Mouse (Mus musculus): ENCODE data around the gene Wfdc3.

Gene Wfdc3

GRCm38 (mm10) chr2:164745843-164746479 lies at the start of gene Wfdc3, which contains the start of gene Dnttip1:
TSS of gene Wfdc3 (minus strand) at chr2:164745931.
TSS of gene Dnttip1 (plus strand) at chr2:164745983.
- DNase-seq = peak; percentile 84

DNA sequence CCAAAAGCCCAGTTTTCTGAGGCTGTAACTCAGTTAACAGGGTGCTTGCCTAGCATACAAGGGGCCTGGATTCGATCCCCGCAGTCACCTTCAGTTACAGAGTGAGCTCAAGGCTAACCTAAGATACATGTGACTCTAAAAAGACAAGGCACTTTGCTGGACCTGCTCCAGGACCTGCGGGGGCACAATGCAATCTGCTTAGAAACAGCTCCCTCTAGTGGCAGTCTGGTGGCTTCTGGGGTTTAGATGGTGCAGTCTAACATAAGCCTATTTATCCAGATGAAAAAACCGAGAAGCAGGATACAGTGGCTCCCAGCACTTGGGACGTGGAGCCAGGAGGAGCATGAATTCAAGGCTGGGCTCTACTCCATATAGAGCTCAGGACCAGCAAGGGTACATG lies 48.6 kb upstream of the Wfdc3 start:
- DNase-seq = peak; percentile 91

DNA sequence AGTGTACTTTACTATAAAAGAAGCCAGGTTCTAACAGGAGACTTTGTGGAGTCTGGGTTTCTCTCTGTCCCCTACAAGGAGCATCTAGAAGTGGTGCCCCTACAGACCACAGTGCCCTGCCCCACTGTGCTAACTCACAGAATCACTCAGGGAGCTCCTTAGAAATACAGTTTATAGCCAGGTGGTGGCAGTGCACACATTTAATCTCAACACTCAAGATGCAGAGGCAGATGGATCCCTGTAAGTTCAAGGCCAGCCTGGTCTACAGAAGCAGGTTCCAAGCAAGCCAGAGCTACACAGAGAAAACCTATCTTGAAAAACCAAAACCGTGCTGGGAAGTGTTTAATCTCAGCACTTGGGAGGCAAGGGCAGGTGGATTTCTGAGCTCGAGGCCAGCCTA lies 48.0 kb upstream of the Wfdc3 start:
- DNase-seq = no peak

GRCm38 (mm10) chr2:164793236-164793635 lies 47.5 kb upstream of the Wfdc3 start:
- peak; percentile 88 for DNase-seq

DNA sequence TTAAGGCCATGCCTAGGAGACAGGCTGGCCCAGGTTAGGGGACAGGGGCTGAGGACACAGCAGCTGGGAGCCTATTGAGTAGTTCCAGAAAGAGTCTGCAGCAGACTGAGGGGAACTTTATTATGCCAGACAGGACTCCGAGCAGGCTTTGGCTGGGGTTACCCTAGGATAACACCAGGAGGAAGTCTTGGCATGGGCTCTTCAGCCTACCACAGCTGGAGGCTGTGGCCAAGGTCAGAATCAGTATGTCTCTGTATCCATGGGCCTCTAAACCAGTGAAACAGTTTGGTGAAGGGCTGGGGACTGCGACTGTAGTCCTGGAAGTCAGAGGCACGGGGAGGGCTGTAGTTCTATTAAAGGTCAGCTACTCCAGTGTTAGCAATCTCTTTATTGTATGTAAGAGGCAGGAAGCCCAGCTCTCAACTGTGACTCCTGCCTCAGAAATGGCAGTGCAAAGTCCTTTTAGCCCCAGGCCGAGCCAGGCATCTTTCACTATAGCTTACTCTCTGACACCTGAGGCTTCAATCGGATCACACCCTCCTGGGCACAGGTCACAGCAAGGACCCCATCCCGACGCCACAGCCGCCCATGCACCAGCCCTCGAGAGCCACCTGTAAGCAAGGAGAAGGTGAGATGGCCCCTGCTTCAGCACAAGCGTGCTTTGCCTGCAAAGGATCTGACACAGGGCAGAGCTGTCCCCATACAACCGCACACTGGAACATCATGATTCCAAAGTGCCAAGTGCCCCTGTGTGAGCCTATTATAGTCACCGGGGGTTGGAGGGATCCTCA lies 46.9 kb upstream of the Wfdc3 start:
- DNase-seq = no peak

DNA sequence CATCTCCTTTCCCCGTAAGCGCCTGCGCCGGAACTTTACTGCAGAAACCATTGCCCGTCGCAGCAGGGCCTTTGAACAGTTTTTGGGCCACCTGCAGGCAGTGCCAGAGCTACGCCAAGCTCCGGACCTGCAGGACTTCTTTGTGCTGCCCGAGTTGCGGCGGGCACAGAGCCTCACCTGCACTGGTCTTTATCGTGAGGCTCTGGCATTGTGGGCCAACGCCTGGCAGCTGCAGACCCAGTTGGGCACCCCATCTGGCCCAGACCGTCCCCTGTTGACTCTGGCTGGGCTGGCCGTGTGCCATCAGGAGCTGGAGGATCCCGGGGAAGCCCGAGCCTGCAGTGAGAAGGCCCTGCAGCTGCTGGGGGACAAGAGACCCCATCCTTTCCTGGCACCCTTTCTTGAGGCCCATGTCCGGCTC lies 46.1 kb upstream of the Wfdc3 start:
- DNase-seq = peak; percentile 63

DNA sequence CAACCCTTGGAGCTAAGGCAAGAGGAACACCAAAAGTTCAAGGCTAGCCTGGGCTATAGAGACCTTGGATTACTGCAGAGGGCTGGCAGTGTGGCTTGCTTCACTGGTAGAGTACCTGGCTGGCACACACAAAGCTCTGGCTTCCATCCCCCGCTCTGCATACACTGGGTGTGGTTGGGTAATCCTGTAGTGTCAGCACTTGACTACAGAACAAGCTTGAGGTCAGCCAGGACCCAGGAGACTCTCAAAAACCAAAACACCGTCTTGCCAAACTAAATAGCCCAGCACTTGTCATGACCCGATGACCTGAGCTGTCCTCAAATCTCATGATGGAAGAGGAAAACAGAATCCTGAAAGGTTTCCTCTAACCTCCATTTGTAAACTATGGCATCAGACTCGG lies 44.7 kb upstream of the Wfdc3 start:
- DNase-seq = no peak

DNA sequence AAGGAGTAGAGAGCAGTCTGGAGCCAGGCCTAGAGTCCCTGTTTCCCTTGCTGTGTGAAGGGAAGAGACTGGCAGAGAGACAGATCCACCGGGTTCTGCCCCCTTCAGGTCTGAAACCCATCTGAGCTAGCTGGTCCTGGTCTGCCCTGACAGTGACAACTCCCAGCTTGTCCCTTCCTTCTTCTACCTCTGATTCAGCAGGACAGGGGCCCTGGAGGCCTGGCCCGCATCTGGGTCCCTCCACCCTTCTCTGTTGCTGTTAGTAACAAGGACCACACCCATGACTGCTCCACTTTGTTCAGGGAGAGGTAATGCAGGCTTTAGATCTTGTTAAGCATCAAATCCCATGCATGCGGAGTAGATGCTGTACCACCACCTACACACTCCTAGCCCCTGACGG lies 42.7 kb upstream of the Wfdc3 start:
- DNase-seq = no peak

DNA sequence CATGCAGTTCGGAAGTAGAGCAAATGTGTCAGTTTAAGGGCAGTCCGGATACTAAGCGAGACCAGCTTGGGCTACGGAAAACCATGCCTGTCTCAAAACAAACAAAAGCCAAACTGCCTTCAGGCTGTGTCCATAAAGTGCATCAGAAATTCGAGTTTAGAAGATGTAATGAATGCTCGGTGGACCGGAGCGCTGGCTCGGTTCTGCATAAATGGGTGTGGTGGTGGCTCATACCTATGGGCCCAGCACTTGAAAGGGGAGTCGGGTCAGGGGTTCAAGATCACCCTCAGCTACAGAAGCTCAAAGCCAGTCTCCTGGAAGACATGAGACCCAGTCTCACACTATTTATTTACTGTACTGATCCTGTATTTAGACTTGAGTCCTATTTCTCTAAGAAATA lies 42.0 kb upstream of the Wfdc3 start:
- peak; percentile 50 for DNase-seq

- DNase-seq = no peak
Measured at GRCm38 (mm10) chr2:164787032-164787431, 41.3 kb upstream of the Wfdc3 start.

- DNase-seq = no peak
Measured at GRCm38 (mm10) chr2:164786388-164786885, 40.7 kb upstream of the Wfdc3 start.

- peak; percentile 93 for DNase-seq
Measured at GRCm38 (mm10) chr2:164785481-164786387, 40.0 kb upstream of the Wfdc3 start, which contains the start of gene Snx21. TSS of gene Snx21 (plus strand) at chr2:164785823.

- DNase-seq = no peak
Measured at GRCm38 (mm10) chr2:164784869-164785420, 39.2 kb upstream of the Wfdc3 start.

DNA sequence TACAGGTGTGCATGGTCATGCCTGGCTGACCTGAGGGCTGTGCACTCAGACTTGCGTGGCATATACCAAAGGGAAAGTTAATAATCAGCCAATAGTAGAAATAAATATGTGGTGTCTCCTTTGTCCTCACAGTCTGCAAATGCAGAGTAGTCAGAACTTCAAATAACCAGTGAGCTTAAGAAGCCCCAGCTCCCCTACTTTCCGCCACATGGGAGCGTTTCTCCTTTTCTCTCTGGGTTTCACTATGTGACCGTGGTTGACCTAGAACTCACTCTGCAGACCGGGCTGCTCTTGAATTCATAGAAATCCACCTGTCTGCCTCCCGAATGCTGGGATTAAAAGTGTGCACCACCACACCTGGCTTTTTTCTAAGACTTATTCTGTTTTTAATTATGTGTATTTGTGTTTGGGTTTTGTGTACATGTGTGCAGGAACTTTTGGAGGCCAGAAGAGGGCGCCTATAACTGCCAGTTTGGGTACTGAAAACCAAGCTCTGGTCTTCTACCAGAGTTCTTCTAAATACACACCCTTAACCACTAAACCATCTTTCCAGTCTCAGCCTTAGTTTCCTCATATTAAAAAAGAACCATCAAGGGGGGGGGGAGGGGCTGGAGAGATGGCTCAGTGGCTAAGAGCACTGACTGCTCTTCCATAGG lies 38.3 kb upstream of the Wfdc3 start:
- DNase-seq = no peak

GRCm38 (mm10) chr2:164781876-164782275 lies 36.1 kb upstream of the Wfdc3 start:
- DNase-seq = no peak

- no peak for DNase-seq
Measured at GRCm38 (mm10) chr2:164779481-164780086, 33.9 kb upstream of the Wfdc3 start, which contains the start of gene Tnnc2. TSS of gene Tnnc2 (minus strand) at chr2:164779967.

DNA sequence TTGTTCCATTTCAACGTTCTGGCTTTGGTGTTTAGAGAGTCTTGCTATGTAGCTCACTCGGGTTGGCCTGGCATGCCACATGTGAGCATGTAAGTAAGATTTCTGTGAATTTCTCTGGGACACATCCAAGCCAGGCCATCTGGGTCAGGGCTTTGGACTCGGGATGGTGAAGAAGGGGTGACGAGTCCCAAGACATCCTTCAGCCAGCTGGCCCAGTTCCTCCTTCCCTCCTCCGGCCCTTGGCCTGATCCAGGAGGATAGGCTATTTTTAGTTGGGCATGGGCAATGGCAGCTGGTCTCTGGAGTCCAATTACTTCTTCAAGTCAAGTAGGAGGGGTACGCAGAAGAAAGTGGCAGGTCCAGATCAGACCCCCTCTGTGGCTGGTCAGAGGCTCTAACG lies 33.1 kb upstream of the Wfdc3 start:
- DNase-seq = peak; percentile 39

DNA sequence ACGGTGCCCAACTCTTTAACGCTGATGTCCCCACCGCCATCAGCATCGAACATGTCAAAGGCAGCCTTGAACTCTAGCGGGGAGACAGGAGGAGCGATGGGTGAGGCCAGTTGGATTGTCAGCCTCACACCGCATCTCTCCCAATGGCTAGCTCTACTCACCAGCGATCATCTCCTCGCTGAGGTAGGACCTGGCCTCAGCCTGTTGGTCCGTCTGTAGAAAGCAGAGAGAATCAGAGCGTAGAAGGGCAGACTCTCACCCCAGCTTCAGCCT lies 32.2 kb upstream of the Wfdc3 start:
- no peak for DNase-seq

DNA sequence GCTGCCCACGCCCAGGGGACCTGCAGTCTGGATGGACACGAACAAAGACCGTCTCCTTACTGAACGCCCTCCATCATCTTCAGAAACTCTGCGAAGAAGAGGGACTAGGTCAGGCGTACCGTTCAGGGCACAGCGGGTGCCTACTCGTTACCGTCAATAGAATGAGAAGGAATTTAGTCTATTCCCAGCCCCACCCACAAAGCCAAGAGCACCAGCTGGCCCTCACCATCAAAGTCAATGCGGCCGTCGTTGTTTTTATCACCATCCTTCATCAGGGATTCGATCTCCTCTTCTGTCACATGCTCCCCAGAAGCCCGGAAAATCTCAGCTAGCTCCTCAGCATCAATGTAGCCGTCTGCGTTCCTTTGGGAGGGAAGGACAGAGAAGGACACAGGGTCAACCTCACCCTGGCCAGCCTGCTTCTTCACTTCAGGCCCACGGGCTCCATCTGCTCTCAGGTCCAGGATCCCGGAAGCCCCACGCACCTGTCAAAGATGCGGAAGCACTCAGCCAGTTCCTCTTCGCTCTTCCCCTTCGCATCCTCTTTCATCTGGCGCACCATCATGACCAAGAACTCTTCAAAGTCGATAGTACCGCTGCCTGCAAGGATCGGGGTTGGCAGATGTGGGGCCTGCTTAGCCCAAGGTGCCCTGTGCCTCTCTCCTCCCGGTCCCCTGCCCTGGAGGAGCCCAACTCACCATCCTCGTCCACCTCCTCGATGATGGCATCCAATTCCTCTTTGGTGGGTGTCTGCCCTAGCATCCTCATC lies 31.7 kb upstream of the Wfdc3 start:
- no peak for DNase-seq

- DNase-seq = no peak
Measured at GRCm38 (mm10) chr2:164776801-164777200, 31.1 kb upstream of the Wfdc3 start.

DNA sequence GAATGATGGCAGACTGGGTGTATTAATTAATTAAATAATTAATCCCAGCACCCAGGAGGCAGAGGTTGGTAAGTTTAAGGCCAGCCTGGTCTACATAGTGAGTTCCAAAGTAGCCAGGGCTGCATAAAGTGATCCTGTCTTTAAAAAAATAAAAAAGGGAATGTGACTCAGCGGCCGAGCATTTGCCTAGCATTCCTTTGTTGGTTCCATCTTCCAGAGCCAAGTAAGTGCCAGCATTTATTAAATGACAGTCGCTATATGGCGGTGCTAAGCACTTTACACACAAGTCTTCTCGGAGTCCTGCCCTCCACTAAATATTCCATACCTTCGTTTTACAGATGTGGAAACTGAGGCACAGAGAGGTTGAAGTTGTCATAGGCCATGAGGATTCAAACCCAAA lies 30.4 kb upstream of the Wfdc3 start:
- DNase-seq = no peak

Data from cerebellum, adult 9-10 months (tissue).